ENCODE assay signal across 16 mouse cellular contexts in genomic region chr12:108635501-108635900, GRCm38 (mm10).
A peak's percentile ranks its signal among the peaks of the same experiment; 100 is the strongest.
DNase-seq lines count a peak whose midpoint lies in the region; ATAC-seq and TF ChIP-seq lines count a peak whose summit lies in the region.
"Had no signal": no experiment of that assay in that cellular context is flagged by ENCODE, and none has a peak within 500 bp of the region (broad histone marks: within the 10 kb centered on the region; RNA-seq: fewer than 3 reads in every experiment).

No protein-coding gene starts in this region.

- no peaks in the 10 kb centered on the region for H3K27me3 ChIP-seq in liver, embryonic 15.5 days
- H3K27me3 ChIP-seq in kidney, adult 2 months (replicated peaks; ENCODE audit: control insufficient read depth, insufficient read depth, low read length) = no peaks in the 10 kb centered on the region
- no peaks in the 10 kb centered on the region for H3K27me3 ChIP-seq in kidney, embryonic 15.5 days
- H3K27me3 ChIP-seq: embryonic facial prominence, embryonic 13.5 days; limb, embryonic 12.5 days; midbrain, embryonic 12.5 days; neural tube, embryonic 15.5 days had no signal

- H3K27ac ChIP-seq in liver, embryonic 15.5 days (replicated peaks) = peak overlapping the region; percentile 41
- no peak overlapping the region for H3K27ac ChIP-seq in kidney, adult 2 months (ENCODE audit: insufficient read depth, low read depth, low read length)
- H3K27ac ChIP-seq in kidney, embryonic 15.5 days = no peak overlapping the region
- H3K27ac ChIP-seq: embryonic facial prominence, embryonic 13.5 days; limb, embryonic 12.5 days; midbrain, embryonic 12.5 days; neural tube, embryonic 15.5 days had no signal

- no peak for TF ChIP-seq CTCF in kidney, adult 2 months (conservative IDR thresholded peaks at IDR 0.05; ENCODE audit: insufficient read depth, insufficient read length, low read depth, low read length)

- ATAC-seq in liver, embryonic 15.5 days (ENCODE audit: insufficient read depth) = no peak
- no peak for ATAC-seq in kidney, embryonic 15.5 days (replicated peaks; ENCODE audit: low FRiP score)
- ATAC-seq: forebrain, embryonic 16.5 days had no signal

- 21% methylated on average over 4 of the region's 4 CpGs for WGBS in liver, embryonic 15.5 days (ENCODE audit: insufficient replicate concordance)
- WGBS in kidney, adult 2 months = 85% methylated on average over 4 of the region's 4 CpGs
- 83% methylated on average over 4 of the region's 4 CpGs for WGBS in kidney, embryonic 15.5 days

- H3K9ac ChIP-seq in liver, embryonic 15.5 days = no peak overlapping the region
- H3K9ac ChIP-seq in kidney, embryonic 15.5 days = no peak overlapping the region
- H3K9ac ChIP-seq: embryonic facial prominence, embryonic 13.5 days; limb, embryonic 12.5 days; midbrain, embryonic 12.5 days; neural tube, embryonic 15.5 days had no signal

- peak; percentile 15 for DNase-seq in layer of hippocampus, adult 9-10 months (ENCODE audit: low spot score)
- no peak for DNase-seq in layer of hippocampus, adult 18-20 months (ENCODE audit: low spot score in 2 of 2)
- DNase-seq in CD8-positive naive resting alpha-beta T cell, adult 2 months (ENCODE audit: low read depth in 2 of 2, low spot score in 2 of 2) = peak; percentile 51 to 62
- DNase-seq in thymus, adult 18-20 months = peak; percentile 42 to 67
- no peak for DNase-seq in urinary bladder, adult 18-20 months (ENCODE audit: low spot score in 2 of 2)
- no peak for DNase-seq in kidney, adult 2 months
- DNase-seq: adrenal gland, postnatal 10 days; cerebellum, adult 11-12 months; right cerebral cortex, postnatal 4 days had no signal

- no peaks in the 10 kb centered on the region for H3K9me3 ChIP-seq in liver, embryonic 15.5 days (replicated peaks)
- H3K9me3 ChIP-seq in kidney, embryonic 15.5 days (replicated peaks) = no peaks in the 10 kb centered on the region
- H3K9me3 ChIP-seq: embryonic facial prominence, embryonic 13.5 days; limb, embryonic 12.5 days; midbrain, embryonic 12.5 days; neural tube, embryonic 15.5 days had no signal

- peak overlapping the region; percentile 15 for H3K4me3 ChIP-seq in liver, embryonic 15.5 days (replicated peaks)
- H3K4me3 ChIP-seq in kidney, adult 2 months (ENCODE audit: insufficient read depth, low read depth, low read length) = no peak overlapping the region
- H3K4me3 ChIP-seq in kidney, embryonic 15.5 days (replicated peaks) = no peak overlapping the region
- H3K4me3 ChIP-seq: embryonic facial prominence, embryonic 13.5 days; limb, embryonic 12.5 days; midbrain, embryonic 12.5 days; neural tube, embryonic 15.5 days had no signal

- H3K4me2 ChIP-seq in liver, embryonic 15.5 days = no peak overlapping the region
- H3K4me2 ChIP-seq in kidney, embryonic 15.5 days = no peak overlapping the region
- H3K4me2 ChIP-seq: embryonic facial prominence, embryonic 13.5 days; limb, embryonic 12.5 days; midbrain, embryonic 12.5 days; neural tube, embryonic 15.5 days had no signal

- H3K36me3 ChIP-seq in liver, embryonic 15.5 days (replicated peaks) = no peaks in the 10 kb centered on the region
- no peaks in the 10 kb centered on the region for H3K36me3 ChIP-seq in kidney, adult 2 months (ENCODE audit: control insufficient read depth, insufficient read depth, low read length)
- peaks cover 5% of the 10 kb centered on the region; the same call in 1 of the 2 replicates for H3K36me3 ChIP-seq in kidney, embryonic 15.5 days

- no peak for TF ChIP-seq POLR2A in kidney, adult 2 months (IDR thresholded peaks at IDR 0.05; ENCODE audit: low read depth, low read length)

- H3K4me1 ChIP-seq in liver, embryonic 15.5 days (replicated peaks) = peaks cover 38% of the 10 kb centered on the region
- no peaks in the 10 kb centered on the region for H3K4me1 ChIP-seq in kidney, adult 2 months (ENCODE audit: control insufficient read depth, insufficient read depth, low read length)
- peaks cover 9% of the 10 kb centered on the region; the same call in 1 of the 2 replicates for H3K4me1 ChIP-seq in kidney, embryonic 15.5 days
- H3K4me1 ChIP-seq: midbrain, embryonic 12.5 days; neural tube, embryonic 15.5 days had no signal

Comparison
In these comparisons a context has a peak if more than half of its experiments do, and no peak if none do; other contexts are left out.
1. DNase-seq: peak in layer of hippocampus, adult 9-10 months (single experiment), CD8-positive naive resting alpha-beta T cell, adult 2 months (2 of 2) and thymus, adult 18-20 months (2 of 2); none in layer of hippocampus, adult 18-20 months (0 of 2), urinary bladder, adult 18-20 months (0 of 2) and kidney, adult 2 months (single experiment).